Mouse (Mus musculus) liver, embryonic 14.5 days (tissue): ENCODE measurements around the gene Tmem45b. TPM values are rescaled to one million over a fixed set of nuclear protein-coding genes. Genes with fewer than 3 reads are reported as not detected.
A peak's percentile ranks its signal among the peaks of the same experiment; 100 is the strongest.

Experiments used
- ATAC-seq: fragments of 200-750 bp; cut with Nextera tagmentation; 2 replicates; pipeline ENCODE4 v1.8.0; 2017; ENCODE audit warnings: moderate number of reproducible peaks, mild to moderate bottlenecking, moderate library complexity; ENCODE audit not compliant: insufficient read depth
- DNase-seq, 3 experiments: peaks; one replicate each; pipeline ENCODE4 v3.0.0-alpha.2; 2012 to 2013; ENCODE audit warnings: low read depth in 3 of 3, low spot score in 3 of 3
- H3K27ac ChIP-seq: fragments of 300-500 bp; sonication (generic); 2 replicates; pipeline ENCODE4 v1.5.1; 2014; ENCODE audit warnings: moderate library complexity, mild to moderate bottlenecking, control low read depth, inconsistent platforms
- H3K27me3 ChIP-seq: fragments of 300-500 bp; sonication (generic); 2 replicates; pipeline ENCODE4 v1.6.1; 2014; ENCODE audit warnings: mild to moderate bottlenecking, low read length, moderate library complexity; ENCODE audit not compliant: control insufficient read depth, insufficient read depth
- H3K36me3 ChIP-seq: fragments of 300-500 bp; sonication (generic); replicated peaks from 2 replicates; pipeline ENCODE4 v1.6.1; 2014; ENCODE audit warnings: low read depth; ENCODE audit not compliant: control insufficient read depth, insufficient read depth
- H3K4me1 ChIP-seq, 2 experiments: fragments of 200-500 bp in 1 of 2; fragments of 300-500 bp in 1 of 2; sonication (generic) in 1 of 2; replicated peaks; 2 replicates each; pipeline ENCODE4 v1.6.1; 2012 to 2014; ENCODE audit warnings: antibody characterized with exemption in 1 of 2, inconsistent platforms in 1 of 2, low read length in 1 of 2; ENCODE audit not compliant: control insufficient read depth in 2 of 2, insufficient read depth in 2 of 2
- H3K4me2 ChIP-seq: fragments of 300-500 bp; sonication (generic); 2 replicates; pipeline ENCODE4 v1.6.1; 2014; ENCODE audit warnings: low read depth, mild to moderate bottlenecking, control low read depth, moderate library complexity
- H3K4me3 ChIP-seq, 2 experiments: fragments of 200-500 bp in 1 of 2; fragments of 300-500 bp in 1 of 2; sonication (generic) in 1 of 2; 2 replicates each; pipeline ENCODE4 v1.5.1; 2012 to 2014; ENCODE audit warnings: low read depth in 2 of 2, low read length in 2 of 2, mild to moderate bottlenecking in 2 of 2, control low read depth in 1 of 2, inconsistent platforms in 1 of 2, moderate library complexity in 1 of 2; ENCODE audit not compliant: insufficient read depth in 1 of 2
- H3K9ac ChIP-seq: fragments of 300-500 bp; sonication (generic); replicated peaks from 2 replicates; pipeline ENCODE4 v1.6.1; 2014; ENCODE audit warnings: mild to moderate bottlenecking, control low read depth, moderate library complexity
- H3K9me3 ChIP-seq: fragments of 300-500 bp; sonication (generic); 2 replicates; pipeline ENCODE4 v1.6.1; 2016; ENCODE audit warnings: low read length, mixed read lengths; ENCODE audit not compliant: control insufficient read depth
- CTCF ChIP-seq: IDR thresholded peaks from 2 replicates; pipeline ENCODE4 v1.5.1; 2016; ENCODE audit warnings: antibody characterized with exemption, low read depth, control low read depth
- EP300 ChIP-seq: IDR thresholded peaks from 2 replicates; pipeline ENCODE4 v1.6.1; 2016; ENCODE audit warnings: antibody characterized with exemption, low read depth
- WGBS: fragments of 180-500 bp; shearing (Covaris S2); extraction: QIAGEN DNeasy Blood & Tissue Kit; methylation state at CpG from one replicate; pipeline ENCODE4 v1.1.7; 2014; ENCODE audit not compliant: insufficient replicate concordance; 5-methylcytosine and 5-hydroxymethylcytosine counted together
- polyA plus RNA-seq, 2 experiments: library from polyadenylated mRNA; depleted of rRNA in 1 of 2; stranded (reverse) in 1 of 2; unstranded in 1 of 2; fragments of >200 nt; fragmentation: Nextera tagmentation in 1 of 2; extraction: Ambion mirVana in 1 of 2; gene quantifications; 2 replicates each; pipeline versions ENCODE4 v1.2.1 to v1.2.3; 2012 to 2014

Gene Tmem45b
- polyA plus RNA-seq, 2 experiments = not detected

- Histone ChIP-seq H3K4me1 (peaks cover 9% of the 10 kb centered on the region in 2 experiments), H3K27ac (no peak overlapping the region), H3K4me3 (no peak overlapping the region), H3K36me3 (peaks cover 37% of the 10 kb centered on the region), H3K4me2 (no peak overlapping the region), H3K27me3 (no peaks in the 10 kb centered on the region), H3K9me3 (no peaks in the 10 kb centered on the region), H3K9ac (no peak overlapping the region)
- DNase-seq (no peak), ATAC-seq (no peak)
- TF ChIP-seq CTCF = no peak
- TF ChIP-seq EP300 = no peak
- 74% methylated on average over 1 of the region's 1 CpGs for WGBS
Measured at GRCm38 (mm10) chr9:31418821-31419220, 45.4 kb downstream of the Tmem45b start.

GRCm38 (mm10) chr9:31412165-31412564 is 52.1 kb downstream of the Tmem45b start:
- TF ChIP-seq CTCF (no peak), EP300 (no peak)
- no peak overlapping the region for H3K9ac ChIP-seq
- no peak overlapping the region for H3K4me2 ChIP-seq
- H3K27me3 ChIP-seq = no peaks in the 10 kb centered on the region
- H3K27ac ChIP-seq = no peak overlapping the region
- no peak for DNase-seq
- H3K36me3 ChIP-seq = peaks cover 51% of the 10 kb centered on the region
- 66% methylated on average over 4 of the region's 4 CpGs for WGBS
- no peaks in the 10 kb centered on the region for H3K9me3 ChIP-seq
- H3K4me3 ChIP-seq = no peak overlapping the region
- no peaks in the 10 kb centered on the region for H3K4me1 ChIP-seq
- no peak for ATAC-seq

- 56% methylated on average over 6 of the region's 6 CpGs for WGBS
- ATAC-seq (no peak), DNase-seq (no peak)
- Histone ChIP-seq H3K4me2 (no peak overlapping the region), H3K36me3 (peaks cover 52% of the 10 kb centered on the region), H3K9ac (no peak overlapping the region), H3K4me3 (no peak overlapping the region), H3K4me1 (no peaks in the 10 kb centered on the region), H3K9me3 (no peaks in the 10 kb centered on the region), H3K27ac (no peak overlapping the region), H3K27me3 (no peaks in the 10 kb centered on the region)
- TF ChIP-seq EP300 (no peak), CTCF (peak; percentile 92)
Measured at GRCm38 (mm10) chr9:31405217-31405616, 59.0 kb downstream of the Tmem45b start.

GRCm38 (mm10) chr9:31404311-31404710 is 60.0 kb downstream of the Tmem45b start:
- H3K4me3 ChIP-seq = no peak overlapping the region
- ATAC-seq (no peak), DNase-seq (no peak)
- H3K4me1 ChIP-seq = no peaks in the 10 kb centered on the region
- 67% methylated on average over 2 of the region's 2 CpGs for WGBS
- H3K4me2 ChIP-seq = no peak overlapping the region
- H3K27me3 ChIP-seq = no peaks in the 10 kb centered on the region
- no peaks in the 10 kb centered on the region for H3K9me3 ChIP-seq
- no peak overlapping the region for H3K27ac ChIP-seq
- no peak for TF ChIP-seq EP300
- TF ChIP-seq CTCF = peak; percentile 14; the same call in 1 of the 2 replicates
- peaks cover 50% of the 10 kb centered on the region for H3K36me3 ChIP-seq
- H3K9ac ChIP-seq = no peak overlapping the region

- no peak overlapping the region for H3K4me3 ChIP-seq
- H3K9me3 ChIP-seq = no peaks in the 10 kb centered on the region
- TF ChIP-seq EP300 = no peak
- TF ChIP-seq CTCF = peak; percentile 92
- no peak overlapping the region for H3K4me2 ChIP-seq
- 40% methylated on average over 4 of the region's 4 CpGs for WGBS
- H3K27ac ChIP-seq = no peak overlapping the region
- ATAC-seq (no peak), DNase-seq (peak in 1 of 3 experiments; percentile 35)
- H3K9ac ChIP-seq = no peak overlapping the region
- H3K27me3 ChIP-seq = no peaks in the 10 kb centered on the region
- H3K4me1 ChIP-seq = no peaks in the 10 kb centered on the region
- H3K36me3 ChIP-seq = peaks cover 58% of the 10 kb centered on the region
Measured at GRCm38 (mm10) chr9:31400441-31400840, 63.8 kb downstream of the Tmem45b start.
